In genomic region chr9:60264586-60265325, GRCm38 (mm10) we compare ENCODE assay signal across 8 mouse cellular contexts.
DNase-seq lines count a peak whose midpoint lies in the region; ATAC-seq and TF ChIP-seq lines count a peak whose summit lies in the region.

No protein-coding gene starts in this region.

- 43% methylated on average over 10 of the region's 10 CpGs for WGBS in cerebellum, adult 2 months
- WGBS in midbrain, postnatal 0 days: 58% methylated on average over 10 of the region's 10 CpGs
- WGBS in midbrain, embryonic 14.5 days: 61% methylated on average over 10 of the region's 10 CpGs
- 47% methylated on average over 10 of the region's 10 CpGs for WGBS in kidney, embryonic 14.5 days
- 48% methylated on average over 10 of the region's 10 CpGs for WGBS in stomach, embryonic 14.5 days

- no peak overlapping the region for H3K27ac ChIP-seq in cerebellum, adult 2 months (ENCODE audit: insufficient read depth, low read length)
- H3K27ac ChIP-seq in midbrain, postnatal 0 days (ENCODE audit: low read depth, low read length): no peak overlapping the region
- H3K27ac ChIP-seq in midbrain, embryonic 14.5 days (replicated peaks; ENCODE audit: low read depth, low read length): no peak overlapping the region
- peak overlapping the region; percentile 43; the same call in 1 of the 2 replicates for H3K27ac ChIP-seq in kidney, embryonic 14.5 days (ENCODE audit: low read depth, low read length)
- H3K27ac ChIP-seq in stomach, embryonic 14.5 days (ENCODE audit: low read length): peak overlapping the region; percentile 44; the same call in 1 of the 2 replicates

- H3K27me3 ChIP-seq in cerebellum, adult 2 months (ENCODE audit: control insufficient read depth, insufficient read depth, low read length): no peaks in the 10 kb centered on the region
- H3K27me3 ChIP-seq in midbrain, postnatal 0 days (ENCODE audit: insufficient read depth, low read length): no peaks in the 10 kb centered on the region
- no peaks in the 10 kb centered on the region for H3K27me3 ChIP-seq in midbrain, embryonic 14.5 days (ENCODE audit: control insufficient read depth, insufficient read depth, low read length)
- no peaks in the 10 kb centered on the region for H3K27me3 ChIP-seq in kidney, embryonic 14.5 days (ENCODE audit: control insufficient read depth, insufficient read depth, low read length)
- no peaks in the 10 kb centered on the region for H3K27me3 ChIP-seq in stomach, embryonic 14.5 days (ENCODE audit: control insufficient read depth, insufficient read depth, low read length)

- no peak for TF ChIP-seq POLR2A in cerebellum, adult 2 months (IDR thresholded peaks at IDR 0.05; ENCODE audit: borderline replicate concordance, insufficient read depth, low read length)

- H3K4me2 ChIP-seq in midbrain, postnatal 0 days (ENCODE audit: low read depth, low read length, poor library complexity, severe bottlenecking): no peak overlapping the region
- no peak overlapping the region for H3K4me2 ChIP-seq in midbrain, embryonic 14.5 days (ENCODE audit: low read length)
- no peak overlapping the region for H3K4me2 ChIP-seq in kidney, embryonic 14.5 days (replicated peaks; ENCODE audit: low read depth, low read length)
- no peak overlapping the region for H3K4me2 ChIP-seq in stomach, embryonic 14.5 days (replicated peaks; ENCODE audit: low read depth, low read length)

- no peaks in the 10 kb centered on the region for H3K9me3 ChIP-seq in midbrain, postnatal 0 days (ENCODE audit: low read length)
- H3K9me3 ChIP-seq in midbrain, embryonic 14.5 days (ENCODE audit: control insufficient read depth, low read length): no peaks in the 10 kb centered on the region
- no peaks in the 10 kb centered on the region for H3K9me3 ChIP-seq in kidney, embryonic 14.5 days (ENCODE audit: control insufficient read depth, low read length)
- H3K9me3 ChIP-seq in stomach, embryonic 14.5 days (ENCODE audit: control insufficient read depth, low read depth, low read length): no peaks in the 10 kb centered on the region

- no peak for TF ChIP-seq CTCF in cerebellum, adult 2 months (IDR thresholded peaks at IDR 0.05; ENCODE audit: borderline replicate concordance, insufficient read depth, low read depth, low read length)
- TF ChIP-seq CTCF in midbrain, postnatal 0 days (IDR thresholded peaks at IDR 0.05): no peak

- H3K36me3 ChIP-seq in midbrain, postnatal 0 days (ENCODE audit: insufficient read depth, low read length): no peaks in the 10 kb centered on the region
- no peaks in the 10 kb centered on the region for H3K36me3 ChIP-seq in midbrain, embryonic 14.5 days (ENCODE audit: control insufficient read depth, insufficient read depth, low read length)
- H3K36me3 ChIP-seq in kidney, embryonic 14.5 days (ENCODE audit: control insufficient read depth, insufficient read depth, low read length): no peaks in the 10 kb centered on the region
- no peaks in the 10 kb centered on the region for H3K36me3 ChIP-seq in stomach, embryonic 14.5 days (ENCODE audit: control insufficient read depth, insufficient read depth, low read length)

- H3K4me3 ChIP-seq in cerebellum, adult 2 months (replicated peaks; ENCODE audit: insufficient read depth, low read depth, low read length): no peak overlapping the region
- H3K4me3 ChIP-seq in midbrain, postnatal 0 days (ENCODE audit: low read depth, low read length): no peak overlapping the region
- no peak overlapping the region for H3K4me3 ChIP-seq in midbrain, embryonic 14.5 days (replicated peaks; ENCODE audit: low read depth, low read length)
- H3K4me3 ChIP-seq in kidney, embryonic 14.5 days (ENCODE audit: low read length): no peak overlapping the region
- no peak overlapping the region for H3K4me3 ChIP-seq in stomach, embryonic 14.5 days (ENCODE audit: low read depth, low read length)

- ATAC-seq in midbrain, postnatal 0 days (ENCODE audit: low FRiP score): no peak
- no peak for ATAC-seq in midbrain, embryonic 14.5 days (ENCODE audit: low FRiP score, low TSS enrichment)
- ATAC-seq in kidney, embryonic 14.5 days (ENCODE audit: low FRiP score, low TSS enrichment): no peak
- ATAC-seq in stomach, embryonic 14.5 days (ENCODE audit: insufficient number of reproducible peaks, insufficient read depth, low FRiP score, low read depth): peak; percentile 28; the same call in 1 of the 2 replicates

- peak; percentile 12 to 26 for DNase-seq in cerebellum, adult 2 months
- no peak for DNase-seq in cerebellum, adult 9-11 months
- peak; percentile 29 for DNase-seq in midbrain, postnatal 0 days (ENCODE audit: low spot score)
- DNase-seq in midbrain, embryonic 14.5 days: no peak
- DNase-seq in Muller cell, postnatal 12 days (ENCODE audit: inconsistent ontology term): no peak
- no peak for DNase-seq in spleen, postnatal 36 days (ENCODE audit: low spot score in 2 of 2)

- H3K9ac ChIP-seq in midbrain, postnatal 0 days (replicated peaks; ENCODE audit: low read length, poor library complexity, severe bottlenecking): no peak overlapping the region
- H3K9ac ChIP-seq in midbrain, embryonic 14.5 days (replicated peaks; ENCODE audit: low read length): no peak overlapping the region
- no peak overlapping the region for H3K9ac ChIP-seq in kidney, embryonic 14.5 days (ENCODE audit: low read depth, low read length)
- H3K9ac ChIP-seq in stomach, embryonic 14.5 days (replicated peaks; ENCODE audit: low read depth, low read length): no peak overlapping the region

- H3K4me1 ChIP-seq in cerebellum, adult 2 months (ENCODE audit: control insufficient read depth, insufficient read depth, low read length): peaks cover 4% of the 10 kb centered on the region
- peaks cover 9% of the 10 kb centered on the region; the same call in 1 of the 2 replicates for H3K4me1 ChIP-seq in midbrain, postnatal 0 days (ENCODE audit: insufficient read depth, low read length)
- peaks cover 16% of the 10 kb centered on the region for H3K4me1 ChIP-seq in midbrain, embryonic 14.5 days (ENCODE audit: control insufficient read depth, insufficient read depth, low read length)
- peaks cover 9% of the 10 kb centered on the region for H3K4me1 ChIP-seq in kidney, embryonic 14.5 days (ENCODE audit: control insufficient read depth, insufficient read depth, low read length)
- no peaks in the 10 kb centered on the region; the same call in 1 of the 2 replicates for H3K4me1 ChIP-seq in stomach, embryonic 14.5 days (ENCODE audit: control insufficient read depth, insufficient read depth, low read length)

Comparison
In these comparisons a context has a peak if more than half of its experiments do, and no peak if none do; other contexts are left out.
1. DNase-seq: peak in cerebellum, adult 2 months (2 of 2) and midbrain, postnatal 0 days (single experiment); none in cerebellum, adult 9-11 months (single experiment), midbrain, embryonic 14.5 days (single experiment), Muller cell, postnatal 12 days (single experiment) and spleen, postnatal 36 days (0 of 2).
2. H3K27ac ChIP-seq: peak in kidney, embryonic 14.5 days (single experiment) and stomach, embryonic 14.5 days (single experiment); none in cerebellum, adult 2 months (single experiment), midbrain, postnatal 0 days (single experiment) and midbrain, embryonic 14.5 days (single experiment).